Mouse (Mus musculus) cerebellum, postnatal 4 days (tissue): Measurements from ENCODE around the gene Slc25a30.

Experiments used
- DNase-seq, 2 experiments: peaks; one replicate each; pipeline ENCODE4 v3.0.0; 2022; ENCODE audit warnings: low spot score in 2 of 2, mixed read lengths in 1 of 2

Gene Slc25a30

DNA sequence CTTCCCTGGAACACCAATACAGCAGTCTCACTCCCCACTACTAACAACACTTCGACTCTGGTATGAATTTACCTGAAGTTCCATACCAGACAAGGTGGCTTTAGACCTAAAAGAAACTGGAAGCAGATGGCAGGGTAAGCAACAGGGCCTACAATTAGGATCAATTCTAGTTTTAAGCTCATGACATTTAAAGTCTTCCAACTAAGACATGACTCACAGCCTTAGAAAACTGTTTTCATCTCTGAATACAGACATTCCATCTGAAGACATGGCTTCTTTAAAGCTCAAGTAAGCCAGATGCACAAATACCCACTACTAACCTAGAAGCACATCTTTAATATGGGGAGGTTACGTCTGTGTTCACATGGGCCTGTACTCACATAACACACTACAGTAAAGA is 38.9 kb downstream of the Slc25a30 start:
- no peak for DNase-seq

DNA sequence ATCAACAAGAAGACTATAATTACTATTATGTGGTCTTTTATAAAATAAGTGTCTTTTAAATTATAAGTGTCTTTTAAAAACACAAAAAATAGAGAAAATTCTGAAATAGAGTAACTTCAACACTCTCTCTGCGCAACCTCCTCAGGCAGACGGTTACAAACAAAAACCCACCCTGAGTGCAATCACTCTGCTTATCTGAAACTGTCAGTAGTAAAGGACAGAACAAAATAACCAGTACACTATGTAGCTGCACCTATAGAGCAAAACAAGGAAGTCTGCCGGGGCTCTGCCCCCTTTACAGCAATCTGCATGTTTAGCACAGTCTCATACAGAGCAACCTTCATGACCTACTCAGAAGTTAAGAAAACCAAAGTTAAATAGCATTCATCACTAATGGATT is 44.9 kb downstream of the Slc25a30 start:
- no peak for DNase-seq

DNA sequence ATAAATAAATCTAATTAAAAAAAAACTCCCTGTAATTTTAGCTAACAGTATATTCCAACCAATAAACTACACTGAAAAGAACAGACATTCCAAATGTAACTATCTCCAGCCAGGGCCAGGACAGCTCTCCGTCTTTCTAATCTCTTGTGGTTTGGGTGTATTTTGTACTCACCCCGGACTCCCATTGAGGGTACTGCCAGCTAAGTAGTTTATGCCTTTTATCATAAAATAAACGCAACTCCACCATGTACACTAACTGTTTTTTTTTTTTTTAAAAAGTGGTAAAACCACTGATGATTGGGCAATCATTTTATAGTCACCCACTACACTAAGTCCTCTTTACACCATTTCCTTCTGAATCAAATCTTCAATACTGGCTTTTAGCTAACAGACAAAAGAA is 51.2 kb downstream of the Slc25a30 start:
- no peak for DNase-seq

DNA sequence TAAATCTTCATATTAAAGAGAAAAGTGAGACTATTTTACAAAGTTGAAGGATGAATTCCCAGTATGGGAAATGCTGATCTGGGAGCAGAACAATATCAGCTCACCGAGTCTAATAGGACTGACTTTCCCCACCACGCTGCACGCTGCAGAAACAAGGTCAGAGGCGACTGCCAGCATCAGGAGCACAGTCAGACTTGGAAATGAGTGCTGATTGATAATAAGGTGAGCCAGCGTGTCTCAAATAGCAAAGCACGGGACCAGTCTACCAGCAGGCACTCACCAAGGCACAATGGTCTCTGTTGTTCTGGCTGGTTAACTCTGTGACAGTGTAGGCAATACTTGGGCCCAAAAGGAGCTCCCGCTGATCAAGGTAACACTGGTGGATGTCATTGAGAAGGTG is 54.2 kb downstream of the Slc25a30 start:
- no peak for DNase-seq

DNA sequence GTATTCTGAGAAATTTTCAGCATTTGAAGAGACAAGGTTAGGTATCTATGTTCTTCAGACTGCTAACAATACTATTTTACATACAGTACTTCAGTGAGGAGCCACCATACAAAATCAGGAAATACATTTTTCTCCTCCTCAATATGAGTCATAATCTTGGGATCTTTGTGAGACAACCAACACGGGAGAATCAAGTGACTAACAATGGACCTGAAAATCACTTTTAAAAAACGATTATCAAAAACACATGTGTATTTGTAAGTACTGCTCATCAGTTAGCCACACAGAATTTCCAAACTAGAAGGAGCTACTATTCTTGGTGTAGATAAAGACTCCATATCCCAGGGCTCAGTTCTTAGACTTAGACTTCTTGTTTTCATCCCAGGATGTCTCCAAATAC is 55.5 kb downstream of the Slc25a30 start:
- no peak for DNase-seq

DNA sequence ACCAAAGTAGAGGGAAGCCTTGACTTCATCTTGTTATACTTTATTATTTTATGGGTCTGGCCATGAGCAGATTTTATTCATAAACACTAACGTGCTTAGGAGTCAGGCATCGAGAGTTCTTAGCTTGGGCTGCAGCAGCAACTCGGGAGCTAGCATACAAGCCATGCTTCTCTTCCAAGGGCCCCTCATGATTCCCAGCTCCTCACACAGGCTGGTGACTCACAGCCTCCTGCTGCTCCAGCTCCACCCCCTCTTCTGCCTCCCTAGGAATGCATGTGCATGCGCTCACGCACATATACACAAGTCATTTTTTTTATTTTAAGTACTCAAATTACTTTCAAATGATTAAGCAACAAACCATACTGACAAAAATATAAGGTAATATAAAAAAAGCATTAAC is 58.7 kb downstream of the Slc25a30 start:
- DNase-seq: no peak

DNA sequence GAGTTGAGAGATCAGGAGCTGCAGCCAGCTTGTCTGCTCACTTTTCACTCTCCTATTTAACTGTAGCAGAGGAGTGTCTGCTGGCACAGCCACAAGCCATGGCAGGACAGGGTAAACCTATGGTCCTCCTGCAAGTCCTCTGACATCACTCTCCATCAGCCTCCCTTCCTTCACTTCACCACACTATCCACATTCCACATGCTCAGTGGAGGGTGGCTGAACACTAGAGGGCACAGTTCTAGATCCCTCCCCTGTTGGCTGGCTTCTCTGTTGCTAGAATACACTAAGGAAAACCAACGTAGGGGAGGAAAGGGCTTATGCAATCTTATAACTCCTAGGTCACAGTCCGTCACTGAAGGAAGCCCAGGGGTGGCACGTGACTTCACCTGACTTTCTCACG is 59.8 kb downstream of the Slc25a30 start:
- DNase-seq: no peak

DNA sequence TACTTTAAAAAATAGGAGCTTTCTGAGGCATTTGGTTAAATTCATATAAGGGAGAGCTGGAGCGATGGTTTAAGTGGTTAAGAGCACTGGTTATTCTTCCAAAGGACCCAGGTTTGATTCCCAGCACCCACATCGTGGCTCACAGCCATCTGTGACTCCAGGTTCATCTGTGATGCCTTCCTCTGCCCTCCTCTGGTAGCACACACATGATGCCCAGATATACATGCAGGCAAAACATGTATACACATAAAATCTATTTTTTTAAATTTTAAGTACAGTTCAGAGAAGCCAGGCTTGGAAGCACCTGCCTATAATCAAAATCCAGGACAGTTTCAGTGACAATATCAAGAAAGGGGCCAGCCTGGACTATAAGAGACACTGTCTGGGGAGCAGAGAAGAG is 64.0 kb downstream of the Slc25a30 start:
- no peak for DNase-seq

DNA sequence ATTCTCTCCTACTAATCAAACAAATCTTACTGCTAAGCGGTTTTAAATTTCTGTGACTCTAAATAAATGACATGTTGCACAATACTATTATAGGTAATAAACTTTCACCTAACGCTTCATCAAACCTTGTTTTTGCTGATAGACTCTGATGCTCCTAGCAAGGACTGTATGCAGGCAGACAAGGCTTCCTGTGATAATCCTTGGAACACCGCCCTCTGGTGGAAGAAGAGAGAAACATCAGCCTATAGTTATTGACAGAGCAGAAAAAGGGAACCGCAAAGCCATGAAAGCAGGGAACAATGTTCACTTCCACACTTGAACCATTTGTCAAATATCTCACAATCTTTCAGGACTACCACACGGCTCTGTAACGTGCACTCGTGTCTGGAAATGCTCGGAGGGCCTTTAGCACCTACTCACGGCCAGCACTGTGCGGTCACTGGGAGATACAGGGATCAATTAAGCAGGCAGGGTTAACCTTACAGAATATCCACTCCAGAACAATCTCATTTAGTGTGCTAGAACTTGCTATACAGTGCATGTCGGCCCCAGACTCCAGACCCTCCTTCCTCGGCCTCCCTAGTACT is 64.8 kb downstream of the Slc25a30 start:
- peak in 1 of 2 experiments; percentile 52 for DNase-seq

DNA sequence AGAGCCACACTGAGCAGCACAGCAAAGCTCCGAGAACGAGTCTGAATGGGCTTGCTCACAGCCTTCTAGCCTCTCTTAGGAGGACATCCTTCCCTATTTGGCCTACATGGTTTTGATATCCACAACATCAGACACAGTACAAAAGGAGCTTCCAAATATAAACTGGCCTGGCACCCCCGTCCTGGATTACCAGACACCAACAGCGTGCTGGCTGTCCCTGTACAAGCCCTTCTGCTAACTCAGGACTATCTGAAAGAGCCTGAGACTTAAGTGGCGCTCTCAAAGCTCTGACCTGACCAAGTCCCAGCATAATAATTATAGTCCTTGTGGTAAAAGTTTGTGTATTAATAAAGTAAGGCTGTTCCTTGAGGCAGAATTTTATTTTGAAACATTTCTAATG is 66.7 kb downstream of the Slc25a30 start:
- DNase-seq: no peak

DNA sequence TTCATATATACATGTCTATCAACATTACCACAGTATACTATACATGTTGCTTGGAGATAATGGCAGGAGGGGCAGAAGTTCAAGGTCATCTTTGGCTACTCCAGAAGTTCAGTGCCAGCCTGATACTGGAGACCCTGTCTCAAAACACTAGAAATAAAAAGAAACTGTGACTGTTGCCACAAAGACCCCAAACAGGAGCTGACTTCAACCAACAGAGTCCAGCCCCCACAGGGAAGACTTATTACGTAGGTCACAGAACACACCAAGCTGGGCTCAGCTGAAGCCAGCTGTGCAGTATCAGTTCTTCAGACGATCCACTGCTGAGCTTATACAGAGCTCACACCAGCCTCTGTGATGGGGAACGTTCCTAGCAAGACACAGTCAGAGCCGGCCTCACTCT is 70.4 kb downstream of the Slc25a30 start:
- DNase-seq: no peak

DNA sequence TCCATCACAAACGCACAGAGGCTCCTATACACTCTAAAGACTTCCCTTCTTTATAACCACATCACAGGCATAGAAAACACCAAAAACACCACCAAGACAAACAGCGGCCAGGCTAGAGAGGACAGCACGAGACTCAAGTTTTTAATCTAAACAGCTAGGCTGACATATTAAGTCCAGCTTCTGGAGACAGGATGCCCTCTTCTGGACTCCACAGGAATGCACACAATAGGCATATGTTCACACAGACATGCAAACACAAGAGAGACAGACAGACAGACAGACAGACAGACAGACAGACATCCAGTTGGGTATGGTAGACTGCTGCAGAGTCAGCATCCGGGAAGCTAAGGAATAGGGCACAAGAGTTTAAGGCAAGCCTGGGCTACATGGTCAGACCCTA is 73.2 kb downstream of the Slc25a30 start:
- DNase-seq: no peak

DNA sequence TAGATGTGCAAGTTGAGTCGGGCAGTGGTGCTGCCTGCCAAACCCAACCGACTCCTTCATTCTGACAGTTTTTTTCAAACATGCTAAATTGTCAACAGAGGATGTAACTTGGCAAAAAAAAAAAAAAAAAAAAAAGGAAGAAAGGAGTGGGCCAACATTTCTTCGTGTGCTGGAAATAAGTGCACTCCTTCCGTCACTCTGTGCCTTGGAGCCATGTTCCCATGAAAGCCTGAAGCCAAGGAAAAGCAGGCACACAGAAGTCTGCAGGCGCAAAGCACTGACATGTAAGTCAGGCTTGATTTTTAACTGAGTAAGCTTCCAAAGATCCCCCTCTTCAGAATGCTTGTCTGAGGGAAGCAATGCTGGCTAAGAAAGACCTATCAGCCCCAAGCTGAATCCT is 74.2 kb downstream of the Slc25a30 start:
- no peak for DNase-seq

DNA sequence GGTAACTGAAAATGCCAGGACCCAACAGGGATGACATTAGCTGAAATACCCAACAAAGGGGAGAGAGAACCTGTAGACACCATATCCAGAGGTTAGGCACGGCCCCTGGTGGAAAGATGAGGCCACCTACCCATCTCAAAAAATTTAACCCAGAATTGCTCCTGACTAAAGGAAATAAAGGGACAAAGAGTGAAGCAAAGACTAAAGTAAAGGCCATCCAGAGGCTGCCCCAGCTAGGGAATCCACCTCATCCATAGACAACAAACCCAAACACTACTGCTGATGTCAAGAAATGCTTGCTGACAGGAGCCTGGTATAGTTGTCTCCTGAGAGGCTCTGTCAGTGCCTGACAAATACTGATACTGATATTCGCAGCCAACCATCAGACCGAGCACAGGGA is 75.1 kb downstream of the Slc25a30 start:
- no peak for DNase-seq
